Mouse (Mus musculus) heart, embryonic 14.5 days (tissue): ENCODE measurements around the gene Aftph. TPM values are rescaled to one million over a fixed set of nuclear protein-coding genes. Genes with fewer than 3 reads are reported as not detected.
"Not testable (repeated sequence)": the region's sequence is repeated elsewhere in the genome, so short reads cannot be mapped to it uniquely, and the experiment has no call there.

Experiments
- ATAC-seq: fragments of 200-750 bp; cut with Nextera tagmentation; 2 replicates; pipeline ENCODE4 v1.8.0; 2017; ENCODE audit warnings: low read depth, moderate TSS enrichment; ENCODE audit not compliant: insufficient number of reproducible peaks, insufficient read depth, low FRiP score
- H3K27ac ChIP-seq, 2 experiments: fragments of 200-500 bp in 1 of 2; fragments of 300-500 bp in 1 of 2; sonication (generic) in 1 of 2; replicated peaks in 1 of 2; 2 replicates each; pipeline ENCODE4 v1.5.1; 2012 to 2014; ENCODE audit warnings: low read depth in 2 of 2, low read length in 2 of 2, control low read depth in 1 of 2, mild to moderate bottlenecking in 1 of 2, mixed read lengths in 1 of 2; ENCODE audit not compliant: control insufficient read depth in 1 of 2, insufficient read depth in 1 of 2
- H3K27me3 ChIP-seq: fragments of 300-500 bp; sonication (generic); 2 replicates; pipeline ENCODE4 v1.6.1; 2014; ENCODE audit warnings: mild to moderate bottlenecking, low read length, control low read depth; ENCODE audit not compliant: control insufficient read depth, insufficient read depth
- H3K36me3 ChIP-seq: fragments of 300-500 bp; sonication (generic); 2 replicates; pipeline ENCODE4 v1.6.1; 2014; ENCODE audit warnings: mild to moderate bottlenecking, control low read depth, low read length, mixed read lengths; ENCODE audit not compliant: control insufficient read depth, insufficient read depth
- H3K4me1 ChIP-seq, 2 experiments: fragments of 200-500 bp in 1 of 2; fragments of 300-500 bp in 1 of 2; sonication (generic) in 1 of 2; 2 replicates each; pipeline ENCODE4 v1.6.1; 2012 to 2014; ENCODE audit warnings: low read length in 2 of 2, control low read depth in 1 of 2, mixed read lengths in 1 of 2; ENCODE audit not compliant: control insufficient read depth in 2 of 2, insufficient read depth in 2 of 2
- H3K4me2 ChIP-seq: fragments of 300-500 bp; sonication (generic); 2 replicates; pipeline ENCODE4 v1.6.1; 2014; ENCODE audit warnings: mild to moderate bottlenecking, low read length
- H3K4me3 ChIP-seq, 2 experiments: fragments of 200-500 bp in 1 of 2; fragments of 300-500 bp in 1 of 2; sonication (generic) in 1 of 2; 2 replicates each; pipeline ENCODE4 v1.5.1; 2012 to 2014; ENCODE audit warnings: low read length in 2 of 2, mild to moderate bottlenecking in 2 of 2, control low read depth in 1 of 2, low read depth in 1 of 2, moderate library complexity in 1 of 2; ENCODE audit not compliant: control insufficient read depth in 1 of 2, insufficient read depth in 1 of 2
- H3K9ac ChIP-seq: fragments of 300-500 bp; sonication (generic); 2 replicates; pipeline ENCODE4 v1.6.1; 2014; ENCODE audit warnings: mild to moderate bottlenecking, low read length
- H3K9me3 ChIP-seq: fragments of 300-500 bp; sonication (generic); 2 replicates; pipeline ENCODE4 v1.6.1; 2016; ENCODE audit warnings: low read length, control low read depth; ENCODE audit not compliant: control insufficient read depth
- WGBS: fragments of 180-500 bp; shearing (Covaris S2); extraction: QIAGEN DNeasy Blood & Tissue Kit; methylation state at CpG from one replicate; pipeline ENCODE4 v1.1.7; 2014; 5-methylcytosine and 5-hydroxymethylcytosine counted together
- polyA plus RNA-seq: library from polyadenylated mRNA; unstranded; fragments of >200 nt; fragmentation: Nextera tagmentation; extraction: Ambion mirVana; gene quantifications from 2 replicates; pipeline ENCODE4 v1.2.1, GENCODE M21; 2014

The Aftph gene
- polyA plus RNA-seq, 1 experiment from 2014 or later: 11.2 TPM

DNA sequence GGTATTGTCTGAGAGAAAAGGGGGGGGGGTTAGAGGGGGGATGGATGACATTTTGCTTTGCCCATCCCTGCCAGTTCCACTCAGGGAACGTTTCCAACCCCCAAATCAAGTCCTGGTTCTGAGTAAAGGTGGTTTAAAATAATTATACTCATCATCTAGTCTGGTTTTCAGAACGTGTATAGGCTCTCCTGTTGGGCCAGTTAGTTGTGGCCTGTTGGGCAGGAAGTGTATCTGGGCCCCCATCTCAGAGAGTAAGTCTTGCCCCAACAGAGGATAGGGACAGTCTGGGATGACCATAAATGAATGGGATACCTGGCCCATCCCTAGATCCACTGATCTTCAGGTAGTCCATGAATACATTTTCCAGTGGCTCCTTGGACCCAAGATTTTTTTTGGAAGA lies 41.2 kb upstream of the Aftph start:
- Histone ChIP-seq H3K27ac (no peak overlapping the region), H3K9me3 (peaks cover 11% of the 10 kb centered on the region), H3K4me1 (no peaks in the 10 kb centered on the region), H3K4me3 (no peak overlapping the region), H3K36me3 (no peaks in the 10 kb centered on the region), H3K4me2 (no peak overlapping the region), H3K9ac (no peak overlapping the region), H3K27me3 (no peaks in the 10 kb centered on the region)
- 63% methylated on average over 2 of the region's 2 CpGs for WGBS
- no peak for ATAC-seq

DNA sequence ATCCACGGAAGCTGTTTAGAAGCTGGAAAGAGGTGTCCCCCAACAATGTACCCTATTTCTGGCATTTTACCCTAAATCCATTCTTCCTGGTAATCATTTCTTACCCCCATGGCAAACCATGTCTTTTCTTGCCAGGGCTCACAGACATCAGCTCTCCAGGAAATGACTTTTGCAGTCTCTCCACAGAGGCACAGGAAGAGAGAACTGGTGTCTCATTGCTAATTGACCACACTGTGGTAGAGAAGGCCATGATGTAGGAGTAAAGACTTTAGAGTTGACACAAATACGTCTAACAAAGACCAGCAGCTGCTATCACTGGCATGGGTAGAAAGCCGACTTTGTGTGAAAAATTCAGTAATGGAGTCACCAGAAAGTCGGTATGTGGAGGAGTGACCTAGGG lies 38.9 kb upstream of the Aftph start:
- Histone ChIP-seq H3K4me3 (no peak overlapping the region), H3K9me3 (peaks cover 15% of the 10 kb centered on the region), H3K9ac (no peak overlapping the region), H3K4me1 (no peaks in the 10 kb centered on the region), H3K4me2 (no peak overlapping the region), H3K27me3 (no peaks in the 10 kb centered on the region), H3K27ac (no peak overlapping the region), H3K36me3 (no peaks in the 10 kb centered on the region)
- ATAC-seq: no peak
- 69% methylated on average over 4 of the region's 4 CpGs for WGBS

DNA sequence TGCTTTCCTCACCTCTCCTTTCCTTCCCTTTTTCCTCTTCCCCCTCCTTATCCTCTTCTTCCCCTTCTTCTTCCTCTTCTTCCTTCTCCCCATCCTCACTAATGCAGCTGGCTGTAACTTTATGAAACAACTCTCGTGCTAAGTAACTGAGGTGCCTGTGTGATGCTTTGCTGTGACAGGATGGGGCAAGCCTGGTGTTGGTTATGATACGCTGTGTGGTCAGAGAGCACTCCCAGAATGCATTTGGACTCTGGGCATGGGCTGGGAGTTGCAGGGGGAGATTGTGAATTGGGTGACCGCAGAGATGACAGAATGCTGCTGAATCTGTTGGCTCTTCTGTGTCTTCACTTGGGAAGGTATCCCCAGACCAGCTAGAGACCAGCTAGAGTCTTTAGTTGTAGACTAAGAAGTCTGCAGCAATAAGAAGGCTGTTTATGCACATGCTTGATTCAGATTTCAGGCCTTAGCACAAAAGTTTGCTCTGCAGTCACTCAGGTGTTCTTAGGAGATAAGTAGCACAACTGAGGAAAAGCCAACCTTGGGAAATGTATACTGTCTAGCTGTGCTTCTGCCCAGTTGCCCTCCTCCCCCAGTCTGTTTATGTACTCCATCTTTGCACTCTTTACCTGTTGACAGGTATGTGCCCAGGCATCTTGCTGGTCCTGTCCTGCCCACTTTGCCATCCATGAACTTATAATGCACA lies 37.6 kb upstream of the Aftph start:
- no peak for ATAC-seq
- Histone ChIP-seq H3K4me3 (no peak overlapping the region), H3K36me3 (no peaks in the 10 kb centered on the region)

GRCm38 (mm10) chr11:20778298-20778697 lies 36.9 kb upstream of the Aftph start:
- H3K27ac ChIP-seq: no peak overlapping the region
- H3K4me1 ChIP-seq: no peaks in the 10 kb centered on the region
- H3K9ac ChIP-seq: no peak overlapping the region
- WGBS: 11% methylated on average over 1 of the region's 1 CpGs
- 0 out of 2 replicates have a peak, but pooled peaks cover 5% of the 10 kb centered on the region for H3K9me3 ChIP-seq
- no peaks in the 10 kb centered on the region for H3K36me3 ChIP-seq
- ATAC-seq: no peak
- H3K4me2 ChIP-seq: no peak overlapping the region
- no peaks in the 10 kb centered on the region for H3K27me3 ChIP-seq
- H3K4me3 ChIP-seq: no peak overlapping the region

More for the DNA sequence above, 37.6 kb upstream of the Aftph start:
- Histone ChIP-seq H3K27me3 (no peaks in the 10 kb centered on the region), H3K9me3 (0 out of 2 replicates have a peak, but pooled peaks cover 5% of the 10 kb centered on the region), H3K27ac (no peak overlapping the region), H3K4me1 (no peaks in the 10 kb centered on the region), H3K9ac (no peak overlapping the region), H3K4me2 (no peak overlapping the region)
- WGBS: 82% methylated on average over 3 of the region's 3 CpGs

GRCm38 (mm10) chr11:20776668-20777067 lies 35.3 kb upstream of the Aftph start:
- no peak overlapping the region for H3K4me3 ChIP-seq
- H3K27ac ChIP-seq: no peak overlapping the region
- no peaks in the 10 kb centered on the region for H3K4me1 ChIP-seq
- 0 out of 2 replicates have a peak, but pooled peaks cover 5% of the 10 kb centered on the region for H3K9me3 ChIP-seq
- H3K9ac ChIP-seq: no peak overlapping the region
- H3K36me3 ChIP-seq: no peaks in the 10 kb centered on the region
- no peak overlapping the region for H3K4me2 ChIP-seq
- no peaks in the 10 kb centered on the region for H3K27me3 ChIP-seq
- ATAC-seq: no peak

DNA sequence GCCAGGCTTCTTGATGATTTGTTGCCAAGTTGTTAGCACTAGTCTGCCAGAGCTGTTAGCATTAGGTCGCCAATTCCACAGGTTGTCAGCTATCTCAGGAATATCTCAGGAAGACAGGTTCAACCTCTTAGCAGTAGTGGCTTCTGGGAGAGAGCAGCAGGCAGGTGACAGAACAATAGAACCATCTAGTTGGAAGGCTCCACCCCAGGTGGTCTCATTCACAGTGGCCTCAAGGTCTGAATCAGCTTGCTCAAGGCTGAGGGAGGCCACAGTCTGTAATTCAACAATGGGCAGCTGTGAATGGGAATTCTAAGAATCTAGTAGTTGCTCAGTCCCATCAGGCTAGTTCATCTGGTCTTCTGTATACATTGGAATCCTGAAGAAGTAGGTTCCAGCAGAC lies 31.3 kb upstream of the Aftph start:
- Histone ChIP-seq H3K36me3 (no peaks in the 10 kb centered on the region), H3K4me2 (no peak overlapping the region), H3K4me1 (no peaks in the 10 kb centered on the region), H3K27ac (no peak overlapping the region), H3K27me3 (no peaks in the 10 kb centered on the region), H3K9ac (no peak overlapping the region), H3K4me3 (no peak overlapping the region), H3K9me3 (0 out of 2 replicates have a peak, but pooled peaks cover 5% of the 10 kb centered on the region)
- no peak for ATAC-seq
- 57% methylated on average over 1 of the region's 1 CpGs for WGBS

- not testable (repeated sequence) for H3K4me1 ChIP-seq, H3K27me3 ChIP-seq, H3K9me3 ChIP-seq, ATAC-seq, H3K9ac ChIP-seq, H3K4me2 ChIP-seq, H3K36me3 ChIP-seq, H3K27ac ChIP-seq, H3K4me3 ChIP-seq
- WGBS: 68% methylated on average over 9 of the region's 9 CpGs
Measured at GRCm38 (mm10) chr11:20771827-20772226, 30.4 kb upstream of the Aftph start.

DNA sequence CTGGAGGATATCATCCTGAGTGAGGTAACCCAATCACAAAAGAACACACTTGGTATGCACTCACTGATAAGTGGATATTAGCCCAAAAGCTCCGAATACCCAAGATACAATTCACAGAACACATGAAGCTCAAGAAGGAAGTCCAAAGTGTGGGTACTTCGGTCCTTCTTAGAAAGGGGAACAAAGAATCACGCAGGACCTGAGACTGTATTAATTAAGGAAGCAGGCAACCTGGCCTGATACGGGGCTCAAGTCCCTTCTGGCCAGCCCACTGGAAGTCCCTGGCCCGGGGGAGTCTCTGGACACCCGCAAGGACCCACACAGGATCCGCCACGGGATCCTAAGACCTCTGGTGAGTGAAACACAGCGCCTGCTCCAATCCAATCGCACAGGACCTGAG lies 20.6 kb upstream of the Aftph start:
- not testable (repeated sequence) for H3K9ac ChIP-seq, H3K27ac ChIP-seq, H3K27me3 ChIP-seq, ATAC-seq, H3K36me3 ChIP-seq, H3K9me3 ChIP-seq, H3K4me3 ChIP-seq, H3K4me1 ChIP-seq, H3K4me2 ChIP-seq
- WGBS: 87% methylated on average over 10 of the region's 10 CpGs
